Mouse (Mus musculus): ENCODE results near the gene Got1.

- no peak for TF ChIP-seq CTCF (IDR thresholded peaks at IDR 0.05; ENCODE audit: extremely low read depth, insufficient read length, insufficient replicate concordance, low read depth, low read length)
- TF ChIP-seq POLR2A (IDR thresholded peaks at IDR 0.05; ENCODE audit: low read depth, low read length): no peak
Measured at GRCm38 (mm10) chr19:43451563-43451962, 72.8 kb downstream of the Got1 start.

Measured in small intestine, adult 2 months (tissue).